Mouse (Mus musculus): ENCODE measurements at regions not wholly inside any gene's neighbourhood (a gene's known extent, or its start where the extent isn't known, plus 50 kb on each side); places are given as distances from the start of the nearest gene placed in this dataset.

GRCm38 (mm10) chr9:17454397-17454796, 837.5 kb upstream of the Chordc1 start:
- Histone ChIP-seq H3K4me2 (no peak overlapping the region), H3K4me1 (replicated peaks) (no peaks in the 10 kb centered on the region; the same call in 1 of the 2 replicates), H3K27me3 (no peaks in the 10 kb centered on the region), H3K9me3 (no peaks in the 10 kb centered on the region), H3K4me3 (replicated peaks) (no peak overlapping the region), H3K36me3 (no peaks in the 10 kb centered on the region), H3K9ac (replicated peaks) (no peak overlapping the region), H3K27ac (no peak overlapping the region)
- no peak for ATAC-seq (ENCODE audit: insufficient number of reproducible peaks, insufficient read depth, low FRiP score, low TSS enrichment, low read depth)
- WGBS: 54% methylated on average over 2 of the region's 2 CpGs

GRCm38 (mm10) chr9:17466379-17466778, 825.5 kb upstream of the Chordc1 start:
- no peak overlapping the region for H3K4me3 ChIP-seq (replicated peaks)
- no peak overlapping the region for H3K4me2 ChIP-seq
- H3K9ac ChIP-seq (replicated peaks): no peak overlapping the region
- no peak for ATAC-seq (ENCODE audit: insufficient number of reproducible peaks, insufficient read depth, low FRiP score, low TSS enrichment, low read depth)
- 74% methylated on average over 2 of the region's 2 CpGs for WGBS
- no peaks in the 10 kb centered on the region for H3K9me3 ChIP-seq
- H3K27me3 ChIP-seq: no peaks in the 10 kb centered on the region
- no peak overlapping the region for H3K27ac ChIP-seq
- H3K36me3 ChIP-seq: no peaks in the 10 kb centered on the region
- H3K4me1 ChIP-seq (replicated peaks): no peaks in the 10 kb centered on the region

GRCm38 (mm10) chr9:17484701-17485422, 807.1 kb upstream of the Chordc1 start:
- H3K36me3 ChIP-seq: no peaks in the 10 kb centered on the region
- no peak overlapping the region for H3K4me2 ChIP-seq
- 89% methylated on average over 3 of the region's 3 CpGs for WGBS
- H3K27me3 ChIP-seq: no peaks in the 10 kb centered on the region
- H3K9me3 ChIP-seq: no peaks in the 10 kb centered on the region
- H3K4me1 ChIP-seq (replicated peaks): no peaks in the 10 kb centered on the region
- H3K27ac ChIP-seq: no peak overlapping the region
- H3K4me3 ChIP-seq (replicated peaks): no peak overlapping the region
- H3K9ac ChIP-seq (replicated peaks): no peak overlapping the region
- no peak for ATAC-seq (ENCODE audit: insufficient number of reproducible peaks, insufficient read depth, low FRiP score, low TSS enrichment, low read depth)

- Histone ChIP-seq H3K27ac (no peak overlapping the region), H3K4me3 (replicated peaks) (no peak overlapping the region), H3K36me3 (no peaks in the 10 kb centered on the region), H3K27me3 (no peaks in the 10 kb centered on the region), H3K4me2 (no peak overlapping the region), H3K9ac (replicated peaks) (no peak overlapping the region), H3K4me1 (replicated peaks) (peaks cover 3% of the 10 kb centered on the region; the same call in 1 of the 2 replicates), H3K9me3 (no peaks in the 10 kb centered on the region)
- 52% methylated on average over 7 of the region's 7 CpGs for WGBS
- ATAC-seq (ENCODE audit: insufficient number of reproducible peaks, insufficient read depth, low FRiP score, low TSS enrichment, low read depth): peak; percentile 93
These were observed 791.7 kb upstream of the Chordc1 start for GRCm38 (mm10) chr9:17500161-17500756.

GRCm38 (mm10) chr9:17508744-17509143, 783.2 kb upstream of the Chordc1 start:
- no peaks in the 10 kb centered on the region for H3K36me3 ChIP-seq
- no peak overlapping the region for H3K9ac ChIP-seq (replicated peaks)
- no peaks in the 10 kb centered on the region for H3K4me1 ChIP-seq (replicated peaks)
- H3K9me3 ChIP-seq: no peaks in the 10 kb centered on the region
- WGBS: 56% methylated on average over 5 of the region's 5 CpGs
- H3K27ac ChIP-seq: no peak overlapping the region
- no peaks in the 10 kb centered on the region for H3K27me3 ChIP-seq
- H3K4me3 ChIP-seq (replicated peaks): no peak overlapping the region
- ATAC-seq (ENCODE audit: insufficient number of reproducible peaks, insufficient read depth, low FRiP score, low TSS enrichment, low read depth): no peak
- H3K4me2 ChIP-seq: no peak overlapping the region

- Histone ChIP-seq H3K9ac (replicated peaks) (no peak overlapping the region), H3K27ac (no peak overlapping the region), H3K36me3 (no peaks in the 10 kb centered on the region), H3K4me3 (replicated peaks) (no peak overlapping the region), H3K9me3 (no peaks in the 10 kb centered on the region), H3K4me2 (no peak overlapping the region), H3K4me1 (replicated peaks) (no peaks in the 10 kb centered on the region), H3K27me3 (no peaks in the 10 kb centered on the region)
- WGBS: 73% methylated on average over 1 of the region's 1 CpGs
- no peak for ATAC-seq (ENCODE audit: insufficient number of reproducible peaks, insufficient read depth, low FRiP score, low TSS enrichment, low read depth)
These were observed 735.7 kb upstream of the Chordc1 start for GRCm38 (mm10) chr9:17556186-17556585.

GRCm38 (mm10) chr9:17557611-17558370, 734.1 kb upstream of the Chordc1 start:
- Histone ChIP-seq H3K27ac (no peak overlapping the region), H3K4me3 (replicated peaks) (no peak overlapping the region), H3K9ac (replicated peaks) (no peak overlapping the region), H3K4me2 (no peak overlapping the region), H3K36me3 (no peaks in the 10 kb centered on the region), H3K9me3 (no peaks in the 10 kb centered on the region), H3K4me1 (replicated peaks) (no peaks in the 10 kb centered on the region), H3K27me3 (no peaks in the 10 kb centered on the region)
- ATAC-seq (ENCODE audit: insufficient number of reproducible peaks, insufficient read depth, low FRiP score, low TSS enrichment, low read depth): no peak
- 89% methylated on average over 5 of the region's 5 CpGs for WGBS

GRCm38 (mm10) chr9:17567784-17568518, 724.0 kb upstream of the Chordc1 start:
- no peaks in the 10 kb centered on the region for H3K27me3 ChIP-seq
- H3K36me3 ChIP-seq: no peaks in the 10 kb centered on the region
- H3K4me3 ChIP-seq (replicated peaks): no peak overlapping the region
- WGBS: 72% methylated on average over 3 of the region's 3 CpGs
- no peaks in the 10 kb centered on the region for H3K9me3 ChIP-seq
- H3K9ac ChIP-seq (replicated peaks): no peak overlapping the region
- no peak overlapping the region for H3K4me2 ChIP-seq
- no peak for ATAC-seq (ENCODE audit: insufficient number of reproducible peaks, insufficient read depth, low FRiP score, low TSS enrichment, low read depth)
- no peaks in the 10 kb centered on the region for H3K4me1 ChIP-seq (replicated peaks)
- H3K27ac ChIP-seq: no peak overlapping the region

- no peak overlapping the region for H3K9ac ChIP-seq (replicated peaks)
- no peak for ATAC-seq (ENCODE audit: insufficient number of reproducible peaks, insufficient read depth, low FRiP score, low TSS enrichment, low read depth)
- H3K27ac ChIP-seq: no peak overlapping the region
- no peaks in the 10 kb centered on the region for H3K36me3 ChIP-seq
- H3K4me2 ChIP-seq: no peak overlapping the region
- no peak overlapping the region for H3K4me3 ChIP-seq (replicated peaks)
- H3K9me3 ChIP-seq: no peaks in the 10 kb centered on the region
- no peaks in the 10 kb centered on the region for H3K4me1 ChIP-seq (replicated peaks)
- 74% methylated on average over 2 of the region's 2 CpGs for WGBS
- no peaks in the 10 kb centered on the region for H3K27me3 ChIP-seq
These were observed 704.4 kb upstream of the Chordc1 start for GRCm38 (mm10) chr9:17587558-17587957.

GRCm38 (mm10) chr9:17587968-17588550, 703.9 kb upstream of the Chordc1 start:
- Histone ChIP-seq H3K36me3 (no peaks in the 10 kb centered on the region), H3K27me3 (no peaks in the 10 kb centered on the region), H3K4me1 (replicated peaks) (no peaks in the 10 kb centered on the region), H3K27ac (no peak overlapping the region), H3K4me3 (replicated peaks) (no peak overlapping the region), H3K4me2 (no peak overlapping the region), H3K9ac (replicated peaks) (no peak overlapping the region), H3K9me3 (no peaks in the 10 kb centered on the region)
- 51% methylated on average over 2 of the region's 2 CpGs for WGBS
- 0 out of 2 replicates have a peak, but pooled peaks have one; percentile 52 for ATAC-seq (ENCODE audit: insufficient number of reproducible peaks, insufficient read depth, low FRiP score, low TSS enrichment, low read depth)

- no peak for ATAC-seq (ENCODE audit: insufficient number of reproducible peaks, insufficient read depth, low FRiP score, low TSS enrichment, low read depth)
- no peak overlapping the region for H3K4me2 ChIP-seq
- H3K4me3 ChIP-seq (replicated peaks): no peak overlapping the region
- H3K9ac ChIP-seq (replicated peaks): no peak overlapping the region
- H3K27ac ChIP-seq: no peak overlapping the region
- no peaks in the 10 kb centered on the region for H3K36me3 ChIP-seq
- H3K9me3 ChIP-seq: no peaks in the 10 kb centered on the region
- no peaks in the 10 kb centered on the region for H3K27me3 ChIP-seq
- no peaks in the 10 kb centered on the region for H3K4me1 ChIP-seq (replicated peaks)
- 76% methylated on average over 1 of the region's 1 CpGs for WGBS
These were observed 680.8 kb upstream of the Chordc1 start for GRCm38 (mm10) chr9:17611146-17611545.
